Mouse (Mus musculus) urinary bladder, postnatal 4 days (tissue): Measurements from ENCODE around the gene Hoxa3.
A peak's percentile ranks its signal among the peaks of the same experiment; 100 is the strongest.

ENCODE experiments used
- DNase-seq, 2 experiments: peaks; one replicate each; pipeline ENCODE4 v3.0.0; 2021 to 2022; ENCODE audit warnings: low spot score in 2 of 2

Gene Hoxa3

DNA sequence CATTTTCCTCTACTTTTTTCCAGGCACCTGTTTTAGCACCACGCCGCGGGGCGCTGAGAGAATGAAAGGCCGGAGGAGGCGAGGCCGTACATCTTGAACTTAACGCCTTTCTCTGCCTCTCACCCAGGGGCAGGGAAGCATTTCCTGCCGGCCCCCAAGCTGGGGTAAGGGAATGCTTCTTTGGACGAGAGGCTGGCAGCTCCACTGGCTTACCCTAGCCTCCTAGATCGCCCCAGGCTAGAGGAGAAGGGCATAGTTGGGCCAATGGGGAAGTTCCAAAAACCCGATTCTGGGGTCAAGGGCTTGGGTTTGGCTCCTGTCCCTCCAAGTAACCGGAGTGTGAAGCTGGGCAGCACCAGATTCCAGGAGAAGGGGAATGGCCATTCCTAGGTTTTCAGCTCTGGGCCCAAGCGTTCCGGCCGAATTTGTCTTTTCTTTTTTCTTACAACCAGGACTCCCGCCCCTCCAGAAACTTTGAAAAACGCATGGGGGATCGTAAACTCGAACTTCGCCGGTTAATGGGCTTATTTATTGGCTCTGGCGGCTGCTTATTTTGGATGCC lies 19.9 kb upstream of the Hoxa3 start:
- peak in 1 of 2 experiments; percentile 58 for DNase-seq

DNA sequence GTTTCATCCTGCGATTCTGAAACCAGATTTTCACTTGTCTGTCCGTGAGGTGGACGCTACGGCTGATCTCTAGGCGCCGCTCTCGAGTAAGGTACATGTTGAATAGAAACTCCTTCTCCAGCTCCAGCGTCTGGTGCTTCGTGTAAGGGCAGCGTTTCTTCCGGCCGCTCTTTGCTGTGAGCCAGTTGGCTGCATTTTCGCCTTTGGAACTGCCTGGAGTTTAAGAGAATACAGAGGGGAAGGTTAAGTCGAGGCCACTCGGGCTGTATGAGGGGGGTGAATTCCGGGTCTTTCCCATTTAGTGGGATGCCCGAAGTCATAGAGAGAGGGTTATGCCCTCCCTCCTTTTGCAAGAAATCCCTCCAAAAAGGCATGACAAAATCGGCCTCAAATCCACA lies 19.4 kb upstream of the Hoxa3 start:
- peak in 1 of 2 experiments; percentile 61 for DNase-seq

DNA sequence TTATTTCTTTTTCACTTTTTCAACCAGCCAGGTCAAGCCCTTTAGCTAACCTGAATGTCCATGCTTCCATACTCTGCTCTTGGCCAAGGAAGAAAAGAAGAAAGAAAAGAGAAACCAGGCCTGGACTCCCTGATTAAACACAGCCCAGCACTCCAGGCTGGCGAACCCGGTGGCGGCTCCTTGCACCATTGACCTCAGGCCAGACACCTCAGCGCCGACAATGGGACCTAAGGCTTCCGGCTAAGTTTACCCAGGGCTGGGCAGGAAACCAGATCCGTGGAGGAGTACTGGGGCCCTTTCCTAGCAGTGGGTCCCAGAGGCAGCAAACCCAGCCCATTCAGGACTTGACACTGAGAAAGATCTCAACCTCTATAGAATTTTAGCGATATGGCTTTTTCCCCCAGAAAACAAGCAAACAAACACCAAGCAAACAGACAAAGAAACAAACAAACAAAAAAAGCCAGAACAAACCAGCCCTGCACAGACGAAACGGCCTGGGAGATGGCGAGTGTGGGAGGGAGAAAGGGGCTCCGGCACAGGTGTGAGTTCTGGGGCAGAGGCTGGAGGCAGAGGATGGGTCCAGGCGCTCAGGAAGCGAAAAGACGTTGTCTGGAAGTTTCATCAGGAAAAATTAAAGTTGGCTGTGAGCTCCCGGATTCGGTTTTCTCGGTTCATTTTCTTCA lies 18.9 kb upstream of the Hoxa3 start:
- peak in 1 of 2 experiments; percentile 58 for DNase-seq

DNA sequence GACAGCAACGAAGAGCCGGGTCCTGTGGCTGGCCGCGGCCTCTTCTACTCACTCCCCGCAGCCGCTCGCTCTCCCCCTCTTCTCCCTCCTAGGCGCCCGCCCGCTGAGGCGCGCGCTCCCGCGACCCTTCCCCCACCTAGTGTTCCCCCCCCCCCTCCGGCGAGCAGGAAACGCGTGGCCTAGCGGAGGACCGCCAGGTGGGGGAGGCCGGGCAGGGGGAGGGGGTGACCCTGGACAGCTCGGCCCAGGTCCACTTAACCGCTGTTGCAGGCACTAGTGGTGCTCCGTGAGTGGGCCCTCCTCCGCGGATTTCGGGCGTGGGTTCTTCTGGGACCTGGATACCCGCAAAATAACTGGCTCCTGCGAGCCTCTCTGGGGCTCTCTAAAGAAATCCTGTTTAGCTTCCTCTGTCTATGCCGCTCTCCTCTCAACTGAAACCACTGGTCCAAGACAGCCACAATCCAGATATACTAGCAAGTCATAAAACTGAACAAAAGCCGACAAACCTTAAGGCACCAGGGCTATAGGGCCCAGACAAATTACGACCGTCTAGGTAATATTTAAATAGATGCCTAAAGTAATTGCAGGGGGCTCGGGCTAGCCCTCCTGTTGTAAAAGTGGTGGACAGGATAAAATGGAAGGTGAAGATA lies 17.5 kb upstream of the Hoxa3 start, which contains the start of gene Hoxa9:
Gene Hoxa9, minus strand, starts transcription at position 574 of the 650 bp plus-strand sequence.
- DNase-seq = no peak

DNA sequence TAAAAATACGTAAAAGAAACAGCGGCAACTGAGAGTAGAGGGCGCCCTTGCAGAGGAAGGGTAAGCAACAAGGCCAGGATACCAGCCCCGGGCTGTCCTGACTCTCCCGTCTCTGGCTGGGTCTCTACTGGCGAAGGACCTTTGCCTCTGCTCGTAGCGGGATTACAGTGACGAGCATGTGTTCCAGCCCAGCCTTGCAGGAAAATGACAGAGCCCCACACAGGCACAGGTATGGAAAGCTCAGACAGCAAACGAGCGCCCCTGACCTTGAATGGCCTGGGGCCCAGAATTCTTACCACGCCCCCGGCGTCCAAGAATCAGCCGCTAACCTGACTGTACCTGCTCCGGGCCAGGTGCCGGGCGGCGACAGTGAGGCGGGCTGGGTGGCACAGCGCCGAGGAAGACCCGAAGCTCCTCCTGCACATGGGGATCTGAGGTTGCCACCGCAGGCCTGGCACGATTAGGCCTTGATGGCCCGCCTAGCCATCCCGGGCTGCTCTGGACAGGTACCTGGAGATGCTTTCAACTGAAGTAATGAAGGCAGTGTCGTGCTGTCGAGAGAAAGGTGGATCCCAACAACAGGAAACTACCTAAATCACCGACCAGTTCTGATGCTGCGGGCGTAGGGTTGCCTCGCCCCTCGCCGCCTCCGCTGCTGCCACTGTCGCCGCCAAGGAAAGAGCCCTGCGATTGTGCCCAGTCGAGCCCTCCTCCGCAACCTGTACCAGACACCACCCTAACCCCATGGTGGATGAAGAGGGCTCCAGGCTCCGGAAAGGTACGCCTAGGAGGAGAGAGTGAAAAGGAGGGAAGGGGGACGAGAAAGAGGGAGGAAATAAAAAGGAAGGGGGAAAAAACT lies 16.7 kb upstream of the Hoxa3 start:
- DNase-seq = no peak

DNA sequence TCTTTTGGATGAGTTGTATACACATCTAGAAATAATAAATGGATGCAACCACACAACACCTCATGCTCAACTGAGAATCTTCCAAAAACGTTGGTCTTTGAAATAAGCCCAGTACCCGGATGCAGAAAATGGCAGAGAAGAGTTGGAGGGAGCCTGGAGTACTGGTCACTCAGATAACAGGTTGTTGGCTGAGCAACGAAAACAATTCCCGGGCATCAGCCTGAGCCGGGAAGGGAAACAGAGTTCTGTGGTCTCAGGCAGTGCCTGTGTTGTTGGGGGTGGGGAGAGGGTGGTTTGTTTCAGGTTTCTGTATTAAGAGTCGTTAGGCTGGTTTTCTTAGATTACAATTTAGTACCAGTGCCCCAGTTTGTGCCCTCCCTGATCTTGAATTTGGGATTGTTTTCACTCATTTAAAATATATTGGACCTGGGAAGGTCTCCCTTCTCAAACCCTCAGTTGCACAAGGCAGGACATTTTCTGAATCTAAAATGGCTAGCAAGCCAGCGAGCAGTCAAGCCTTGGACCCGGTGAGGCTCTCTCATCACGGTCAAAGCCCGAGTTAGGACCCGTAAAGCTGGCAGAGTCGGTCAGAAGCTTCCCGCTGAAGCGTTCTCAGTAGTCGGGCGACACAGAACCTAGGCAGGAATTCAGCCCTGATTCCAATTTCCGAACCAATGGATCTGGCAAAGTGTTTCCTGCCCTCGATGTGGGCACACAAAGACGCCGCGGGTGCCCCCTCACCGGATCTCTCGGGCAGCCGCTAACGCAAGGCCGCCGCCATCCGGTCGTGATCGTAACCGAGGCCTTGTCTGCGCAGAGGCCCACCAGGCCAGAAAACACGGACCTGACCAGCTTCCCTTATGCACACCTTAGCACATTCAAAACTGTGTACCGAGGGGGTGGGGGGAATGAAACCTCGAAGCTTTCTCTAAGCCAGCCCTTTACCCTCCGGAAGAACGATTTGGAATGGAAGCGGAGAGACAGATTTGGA lies 15.6 kb upstream of the Hoxa3 start:
- DNase-seq = no peak

DNA sequence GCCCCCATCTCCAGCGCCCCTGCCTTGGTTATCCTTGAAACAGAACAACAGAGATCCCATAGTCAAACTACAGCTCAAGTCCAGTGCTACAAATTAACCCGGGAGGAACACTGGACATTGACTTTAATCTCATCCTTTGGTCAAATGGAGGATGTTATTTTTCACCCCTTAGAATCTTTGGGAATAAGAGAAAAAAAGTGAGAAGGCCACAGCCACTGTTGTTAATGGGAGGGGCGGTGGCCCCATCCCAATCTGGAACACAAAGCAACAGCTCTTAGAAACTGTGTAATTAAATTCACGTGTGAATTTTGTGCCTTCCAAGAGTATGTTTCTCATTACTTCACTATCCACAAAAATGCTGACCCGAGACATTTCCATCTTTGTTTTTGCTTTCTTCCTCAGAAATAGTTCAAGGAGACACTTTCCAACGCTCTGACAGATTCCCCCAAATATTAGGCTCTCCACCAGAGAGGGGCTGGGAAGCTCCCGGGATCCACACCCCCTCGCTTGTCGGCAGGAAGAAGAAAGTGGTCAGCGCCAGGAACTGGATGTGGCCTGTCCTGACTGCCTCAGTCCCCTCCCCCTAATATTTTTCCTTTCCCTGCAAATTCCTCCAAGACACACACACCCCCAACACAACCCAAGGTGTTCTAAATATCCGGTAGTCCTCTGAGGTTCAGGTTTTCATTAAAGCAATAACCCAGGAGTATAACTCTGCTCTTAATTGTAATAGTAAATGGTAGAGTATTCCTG lies 14.5 kb upstream of the Hoxa3 start:
- no peak for DNase-seq

DNA sequence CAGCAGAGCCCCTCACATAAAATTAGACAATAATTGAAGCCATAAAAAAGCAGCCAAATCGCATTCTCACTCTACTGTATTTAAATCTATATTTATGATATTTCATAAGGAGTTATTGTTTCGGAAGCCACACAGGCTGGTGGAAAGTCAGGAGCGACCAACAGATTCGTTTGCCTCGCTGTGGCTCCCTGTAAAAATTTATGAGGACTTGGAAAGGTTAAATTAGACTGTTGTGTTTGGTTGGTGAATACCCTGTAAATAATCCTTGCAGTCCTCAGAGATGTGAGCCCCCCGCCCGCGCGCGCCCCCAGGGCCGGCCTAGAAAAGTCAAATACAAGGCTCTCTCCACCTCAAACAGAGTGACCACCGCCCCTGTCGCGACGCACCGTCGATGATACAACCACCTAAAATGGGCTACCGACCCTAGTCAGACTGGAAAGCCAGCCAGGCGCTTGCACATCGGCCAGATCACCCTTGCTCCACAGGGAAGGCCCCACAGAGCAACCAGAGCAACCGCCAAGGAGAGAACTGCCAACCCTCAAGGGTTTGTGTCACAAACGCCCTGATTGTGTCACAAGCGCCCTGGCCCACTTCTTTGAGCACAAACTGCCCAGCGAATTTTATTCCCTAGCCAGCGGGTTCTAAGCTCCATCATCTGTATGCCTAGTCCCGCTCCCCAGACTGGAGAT lies 13.6 kb upstream of the Hoxa3 start:
- no peak for DNase-seq

DNA sequence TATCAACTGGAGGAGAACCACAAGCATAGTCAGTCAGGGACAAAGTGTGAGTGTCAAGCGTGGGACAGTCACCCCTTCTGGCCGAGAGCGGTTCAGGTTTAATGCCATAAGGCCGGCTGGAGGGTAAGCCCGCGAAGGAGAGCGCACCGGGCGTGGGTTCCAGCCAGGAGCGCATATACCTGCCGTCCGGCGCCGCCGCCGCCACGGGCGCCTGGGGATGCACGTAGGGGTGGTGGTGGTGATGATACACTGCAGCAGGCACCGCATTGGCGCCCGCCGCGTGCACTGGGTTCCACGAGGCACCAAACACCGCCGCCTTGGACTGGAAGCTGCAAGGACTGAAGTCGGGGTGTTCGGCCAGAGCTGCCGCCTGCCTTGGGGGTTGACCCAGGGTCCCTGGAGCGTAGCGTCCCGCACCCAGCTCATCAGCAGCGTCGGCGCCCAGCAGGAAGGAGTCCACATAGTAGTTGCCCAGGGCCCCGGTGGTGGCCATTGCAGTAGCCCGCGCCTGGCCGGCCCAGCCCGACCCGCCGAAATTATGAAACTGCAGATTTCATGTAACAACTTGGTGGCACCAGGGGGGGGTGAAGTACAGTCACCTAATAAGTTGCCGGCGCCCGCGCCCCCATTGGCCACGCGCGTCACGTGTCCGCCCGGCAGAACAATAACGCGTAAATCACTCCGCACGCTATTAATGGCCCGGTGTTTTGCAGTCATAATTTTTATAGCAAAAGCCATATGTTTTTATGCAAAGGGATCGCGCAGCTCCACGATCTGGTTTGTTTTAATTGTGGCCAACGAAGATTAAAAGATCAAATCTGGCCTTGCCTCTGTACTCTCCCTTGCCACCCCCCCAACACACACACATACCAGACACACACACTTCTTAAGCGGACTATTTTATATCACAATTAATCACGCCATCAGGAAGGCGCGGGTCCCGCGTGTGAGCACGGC lies 12.8 kb upstream of the Hoxa3 start:
- DNase-seq = peak; percentile 81 to 89

DNA sequence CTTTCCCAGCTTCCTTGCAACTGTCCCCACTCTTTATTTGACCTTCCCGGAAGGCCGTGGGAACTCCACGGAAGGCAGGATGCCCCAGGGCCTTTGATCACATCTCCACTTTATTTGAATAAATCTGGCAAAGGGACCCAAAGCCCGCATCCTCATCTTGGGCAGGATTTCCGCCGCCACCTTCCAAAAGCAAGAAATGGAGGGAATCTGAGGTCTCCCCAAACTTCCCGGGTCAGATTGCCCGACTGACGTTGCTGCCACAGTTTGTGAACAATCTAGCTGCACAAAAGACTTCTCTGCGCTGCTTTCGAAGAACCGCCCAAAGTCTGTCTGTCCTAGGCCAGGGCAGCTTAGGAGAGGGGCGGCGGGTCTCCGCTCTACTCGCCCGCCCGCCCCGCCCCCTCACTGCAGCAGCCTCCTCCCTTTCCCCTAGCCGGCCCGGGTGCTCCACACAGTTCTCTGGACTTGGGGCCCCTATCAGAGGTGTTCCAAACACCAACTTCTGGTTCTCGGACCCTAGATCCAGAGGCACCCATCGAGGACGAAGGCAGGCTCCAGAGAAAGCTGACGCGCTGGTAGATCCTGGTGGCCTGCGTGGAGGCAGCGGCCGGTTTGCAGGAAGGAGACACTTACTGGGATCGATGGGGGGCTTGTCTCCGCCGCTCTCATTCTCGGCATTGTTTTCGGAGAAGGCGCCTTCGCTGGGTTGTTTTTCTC lies 11.9 kb upstream of the Hoxa3 start:
- DNase-seq = no peak

DNA sequence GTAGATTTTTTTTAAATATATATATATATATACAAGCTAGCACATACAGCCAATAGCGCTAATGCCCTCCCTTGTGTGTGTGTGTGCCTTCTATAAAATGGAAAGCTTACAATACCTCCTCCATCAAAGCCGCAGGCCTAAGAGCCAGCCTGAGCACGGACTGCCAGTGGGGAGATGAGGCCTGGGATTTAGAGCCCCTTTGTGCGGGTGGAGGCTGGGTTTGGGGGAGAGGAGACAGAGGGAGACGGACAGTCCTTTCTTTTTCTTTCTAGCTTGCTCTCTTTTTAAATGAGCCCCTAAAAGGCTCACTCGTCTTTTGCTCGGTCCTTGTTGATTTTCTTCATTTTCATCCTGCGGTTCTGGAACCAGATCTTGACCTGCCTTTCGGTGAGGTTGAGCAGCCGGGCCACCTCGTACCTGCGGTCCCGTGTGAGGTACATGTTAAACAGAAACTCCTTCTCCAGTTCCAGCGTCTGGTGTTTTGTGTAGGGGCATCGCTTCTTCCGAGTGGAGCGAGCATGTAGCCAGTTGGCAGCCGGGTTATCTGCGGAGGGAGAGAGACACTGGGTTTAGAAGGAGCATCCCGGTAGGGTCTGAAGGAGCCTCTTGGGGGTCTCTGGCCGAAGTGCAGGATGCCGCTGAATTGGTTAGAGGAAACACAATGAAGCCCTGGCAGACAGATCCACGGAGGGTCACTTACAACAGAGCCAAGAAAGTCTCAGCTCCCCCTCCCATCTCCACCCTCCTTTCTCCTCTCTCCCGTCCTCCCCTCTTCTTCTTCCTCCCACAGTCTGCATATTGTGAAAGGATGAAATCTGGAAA lies 11.0 kb upstream of the Hoxa3 start:
- DNase-seq = no peak

DNA sequence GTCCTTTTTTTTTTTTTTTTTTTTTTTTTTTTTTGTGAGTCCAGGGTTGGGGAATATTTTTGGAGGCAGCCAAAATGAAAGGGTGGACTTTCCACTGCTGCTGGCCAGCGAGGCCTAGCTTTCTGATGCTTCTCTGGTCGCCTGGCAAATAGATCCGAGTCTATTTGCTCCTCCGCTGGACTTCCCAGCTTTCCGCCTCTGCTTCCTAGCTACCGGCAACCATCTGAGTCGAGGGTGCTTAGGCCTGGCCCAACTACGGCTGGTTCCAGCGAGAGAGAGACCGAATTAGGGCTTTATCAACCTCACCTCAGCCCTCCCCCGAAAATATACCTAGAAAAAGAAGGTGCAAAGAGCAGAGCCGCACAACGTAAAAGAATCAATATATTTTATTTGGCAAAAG lies 9.6 kb upstream of the Hoxa3 start:
- DNase-seq = peak in 1 of 2 experiments; percentile 50

DNA sequence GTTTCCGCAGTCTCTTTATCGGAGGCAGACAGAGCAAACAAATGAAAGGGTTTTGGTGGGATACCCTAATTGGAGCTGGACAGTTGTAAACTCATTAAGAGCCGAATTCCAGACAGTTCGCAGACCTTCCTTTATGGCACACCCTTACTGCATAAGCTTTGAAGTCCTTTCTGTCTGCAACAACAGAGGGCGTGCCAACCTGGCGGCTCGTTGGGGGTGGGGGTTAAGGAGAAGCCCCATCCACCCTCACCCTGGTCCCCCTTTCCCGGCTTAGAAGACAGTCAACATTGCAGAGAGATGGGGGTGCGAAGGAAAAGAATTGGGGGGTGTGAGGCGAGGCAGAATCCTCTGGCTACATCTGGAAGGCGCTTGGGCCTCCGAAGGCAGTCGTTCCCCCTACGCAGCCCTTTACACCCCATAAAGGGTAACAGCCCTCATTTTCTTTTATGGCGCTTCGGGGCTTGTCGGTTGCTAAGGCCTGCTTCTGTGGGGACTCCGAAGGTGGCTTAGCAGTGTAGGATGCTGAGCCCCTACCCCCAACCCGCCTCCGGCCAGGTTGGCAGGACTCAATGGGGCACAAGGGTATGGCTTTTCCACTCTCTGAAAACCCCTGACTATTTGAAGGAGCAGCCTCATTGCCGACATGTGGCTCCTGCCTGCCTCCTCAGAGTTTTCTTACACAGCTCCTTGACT lies 9.0 kb upstream of the Hoxa3 start:
- no peak for DNase-seq

DNA sequence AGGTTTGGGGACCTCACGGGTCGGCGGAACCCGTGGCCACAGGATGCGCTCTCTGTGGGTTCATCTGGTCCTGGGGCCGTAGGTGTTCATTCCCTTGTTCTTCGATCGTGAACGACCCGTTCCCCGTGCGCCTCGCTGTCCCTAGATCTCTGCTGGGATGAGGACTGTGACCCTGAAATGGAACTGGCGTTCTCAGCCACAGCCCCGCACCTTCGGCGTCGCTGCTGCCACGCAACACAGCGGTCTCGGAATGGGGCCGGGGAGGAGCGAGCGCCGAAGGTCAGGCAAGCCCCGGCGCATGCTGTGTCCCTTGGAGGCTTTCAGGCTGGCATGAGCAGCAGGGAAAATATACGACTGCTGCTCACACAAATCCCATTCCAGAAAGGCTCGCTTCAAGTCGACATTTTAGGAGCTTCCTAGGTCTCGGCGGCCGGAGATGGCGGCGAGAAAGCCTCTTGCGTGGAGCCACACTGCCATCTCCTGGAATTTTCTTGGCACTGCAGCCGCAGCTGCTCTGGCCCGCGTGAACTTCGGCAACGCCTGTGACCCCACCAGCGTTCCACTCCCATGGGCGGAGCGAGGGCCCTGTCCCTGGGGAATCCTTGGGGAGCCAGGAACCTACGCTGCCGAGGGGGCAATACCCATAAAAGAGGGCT lies 8.3 kb upstream of the Hoxa3 start, which contains the start of gene Hoxa7:
Gene Hoxa7, minus strand, starts transcription at position 518 of the 656 bp plus-strand sequence.
- peak; percentile 90 to 91 for DNase-seq

DNA sequence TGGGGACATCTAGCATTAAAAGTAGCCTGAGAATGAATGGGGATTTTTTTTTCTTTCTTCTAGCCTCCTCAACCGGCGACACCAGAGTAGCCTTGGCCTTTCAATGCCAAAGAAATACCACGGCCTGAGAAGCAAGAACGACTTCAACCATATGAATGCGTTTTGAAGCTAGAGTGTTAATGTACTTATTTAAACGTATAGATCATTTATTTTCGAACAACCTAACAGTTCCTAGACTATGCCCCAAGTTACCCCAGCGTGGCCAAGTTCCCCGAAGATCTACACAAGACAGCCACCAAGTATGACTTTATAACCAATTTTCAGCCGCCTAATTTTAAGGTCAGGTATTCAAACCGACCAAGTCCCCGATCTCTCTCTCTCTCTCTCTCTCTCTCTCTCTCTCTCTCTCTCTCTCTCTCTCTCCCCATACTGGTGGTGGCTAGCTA lies 7.8 kb upstream of the Hoxa3 start:
- no peak for DNase-seq
